Comparison of ENCODE assay signal across 8 mouse cellular contexts in the genomic region with DNA sequence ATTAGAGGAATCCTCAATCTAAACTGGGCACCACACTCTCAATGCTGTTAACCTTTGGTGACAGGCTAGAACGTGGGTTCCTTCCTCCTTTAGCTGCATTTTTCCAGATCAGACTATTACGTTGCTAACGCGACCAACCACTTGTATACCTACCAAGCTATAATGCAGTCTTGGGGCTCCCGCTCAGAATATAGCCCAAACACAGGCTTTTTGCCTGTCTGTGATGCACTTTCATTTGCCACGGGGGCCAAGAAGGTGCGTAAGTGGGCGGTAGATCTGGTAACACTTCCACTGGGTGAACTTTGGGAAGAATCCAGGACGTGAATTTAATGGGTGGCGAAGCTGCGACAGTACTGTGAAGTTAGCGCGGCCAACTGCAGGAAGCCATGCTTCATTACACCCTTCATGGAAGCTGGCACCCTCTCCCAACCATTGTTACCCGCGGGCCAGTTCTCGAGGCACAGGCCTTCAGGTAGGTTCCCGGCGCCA. TPM values are rescaled to one million over a fixed set of nuclear protein-coding genes. Genes with fewer than 3 reads are reported as not detected.
DNase-seq lines count a peak whose midpoint lies in the region; ATAC-seq and TF ChIP-seq lines count a peak whose summit lies in the region.

No protein-coding gene starts in this region.

- peak; percentile 59 for DNase-seq in spleen, adult 12 weeks (ENCODE audit: low spot score)
- no peak for DNase-seq in spleen, adult 18-20 months
- peak; percentile 50 for DNase-seq in c-Kit-negative CD71-positive TER-119-positive erythroid progenitor cells, embryonic 14.5 days (ENCODE audit: low read depth, low spot score)
- DNase-seq in hindbrain, postnatal 0 days (ENCODE audit: low spot score) = peak; percentile 79
- peak; percentile 59 to 69 for DNase-seq in left cerebral cortex, postnatal 25 days (ENCODE audit: low spot score in 2 of 2)

- no peaks in the 10 kb centered on the region for H3K4me1 ChIP-seq in hindbrain, postnatal 0 days (ENCODE audit: insufficient read depth, low read length)
- H3K4me1 ChIP-seq in small intestine, adult 2 months (ENCODE audit: control insufficient read depth, insufficient read depth, insufficient read length, low read length) = peaks cover 5% of the 10 kb centered on the region

- H3K9me3 ChIP-seq in hindbrain, postnatal 0 days (ENCODE audit: low read length) = no peaks in the 10 kb centered on the region

- 0 out of 2 replicates have a peak, but pooled peaks cover 5% of the 10 kb centered on the region for H3K36me3 ChIP-seq in hindbrain, postnatal 0 days (ENCODE audit: insufficient read depth, low read length)
- peaks cover 7% of the 10 kb centered on the region for H3K36me3 ChIP-seq in small intestine, adult 2 months (ENCODE audit: control insufficient read depth, insufficient read depth, low read length)

- peak overlapping the region; percentile 86 for H3K9ac ChIP-seq in hindbrain, postnatal 0 days (replicated peaks; ENCODE audit: low read length)

- H3K4me2 ChIP-seq in hindbrain, postnatal 0 days (ENCODE audit: low read depth, low read length) = peak overlapping the region; percentile 80

- peak; percentile 56 for ATAC-seq in frontal cortex, adult (ENCODE audit: low TSS enrichment)
- ATAC-seq in hindbrain, postnatal 0 days = peak; percentile 71
- peak; percentile 45 for ATAC-seq in megakaryocyte progenitor cell, adult 5-6 weeks (replicated peaks; ENCODE audit: poor library complexity)

- TF ChIP-seq POLR2A in small intestine, adult 2 months (IDR thresholded peaks at IDR 0.05; ENCODE audit: low read depth, low read length) = no peak

- no peaks in the 10 kb centered on the region for H3K27me3 ChIP-seq in hindbrain, postnatal 0 days (ENCODE audit: insufficient read depth, low read length)
- no peaks in the 10 kb centered on the region for H3K27me3 ChIP-seq in small intestine, adult 2 months (ENCODE audit: control insufficient read depth, insufficient read depth, low read length)

- peak; percentile 37; the same call in 1 of the 2 replicates for TF ChIP-seq CTCF in hindbrain, postnatal 0 days (IDR thresholded peaks at IDR 0.05; ENCODE audit: low read depth)
- no peak for TF ChIP-seq CTCF in small intestine, adult 2 months (IDR thresholded peaks at IDR 0.05; ENCODE audit: extremely low read depth, insufficient read length, insufficient replicate concordance, low read depth, low read length)

- intact Hi-C loops in left cerebral cortex, postnatal 25 days (cut with DNase I) = loop anchor here (1.0 to 2.0 kb wide), 2 partner anchors 8 to 37 kb away; no protein-coding TSS in a partner anchor

- peak overlapping the region; percentile 79 for H3K4me3 ChIP-seq in hindbrain, postnatal 0 days (ENCODE audit: low read length)
- H3K4me3 ChIP-seq in small intestine, adult 2 months (ENCODE audit: low read depth, low read length) = peak overlapping the region; percentile 84

- H3K27ac ChIP-seq in hindbrain, postnatal 0 days = peak overlapping the region; percentile 98
- peak overlapping the region; percentile 94 for H3K27ac ChIP-seq in small intestine, adult 2 months (ENCODE audit: insufficient read depth, low read depth, low read length)

- under 1% methylated on average over 18 of the region's 18 CpGs for WGBS in hindbrain, postnatal 0 days
- WGBS in small intestine, adult 2 months = 1% methylated on average over 18 of the region's 18 CpGs

RNA-seq across cellular contexts. Expression of a gene that starts 8.8 kb away (rescaled TPM):
- total RNA-seq in hindbrain, postnatal 0 days (2014; rRNA removed) = 20.1 and 25.6 TPM in 2 replicates
- 30.0 and 34.6 TPM in 2 replicates for polyA plus RNA-seq in hindbrain, postnatal 0 days (2015; fragmentation: Nextera tagmentation; extraction: Ambion mirVana)
- 10 to 100 TPM; 47.2 to 51.5 TPM for total RNA-seq in left cerebral cortex, postnatal 25 days (2021)
- total RNA-seq in megakaryocyte progenitor cell, adult 5-6 weeks (2015) = 62.3 and 96.1 TPM in 2 replicates
- 41.4 and 57.9 TPM in 2 replicates for total RNA-seq in megakaryocyte progenitor cell, adult 5-6 weeks (2017)
- 10.1 and 22.4 TPM in 2 replicates for polyA plus RNA-seq in small intestine, adult 2 months (2012; rRNA removed)

RNA-seq across cellular contexts. Expression of a gene that starts 15.0 kb away (rescaled TPM):
- total RNA-seq in hindbrain, postnatal 0 days (2014; rRNA removed) = 14.1 and 22.7 TPM in 2 replicates
- polyA plus RNA-seq in hindbrain, postnatal 0 days (2015; fragmentation: Nextera tagmentation; extraction: Ambion mirVana) = 4.4 and 5.0 TPM in 2 replicates
- total RNA-seq in left cerebral cortex, postnatal 25 days (2021) = 1 to 10 TPM; 7.5 to 8.3 TPM
- total RNA-seq in megakaryocyte progenitor cell, adult 5-6 weeks (2015) = not detected in 2 replicates
- total RNA-seq in megakaryocyte progenitor cell, adult 5-6 weeks (2017) = 0.14 TPM in 1 of 2 replicates, not detected in the other
- polyA plus RNA-seq in small intestine, adult 2 months (2012; rRNA removed) = 0.23 and 0.63 TPM in 2 replicates

RNA-seq across cellular contexts. Expression of a gene that starts 26.3 kb away (rescaled TPM):
- 2.3 and 3.7 TPM in 2 replicates for total RNA-seq in hindbrain, postnatal 0 days (2014; rRNA removed)
- 9.0 and 9.9 TPM in 2 replicates for polyA plus RNA-seq in hindbrain, postnatal 0 days (2015; fragmentation: Nextera tagmentation; extraction: Ambion mirVana)
- 1 to 10 TPM; 1.7 to 2.8 TPM for total RNA-seq in left cerebral cortex, postnatal 25 days (2021)
- not detected in 2 replicates for total RNA-seq in megakaryocyte progenitor cell, adult 5-6 weeks (2015)
- not detected in 2 replicates for total RNA-seq in megakaryocyte progenitor cell, adult 5-6 weeks (2017)
- 0.52 and 0.70 TPM in 2 replicates for polyA plus RNA-seq in small intestine, adult 2 months (2012; rRNA removed)

Comparison
In these comparisons a context has a peak if more than half of its experiments do, and no peak if none do; other contexts are left out.
1. DNase-seq: peak in spleen, adult 12 weeks (single experiment), c-Kit-negative CD71-positive TER-119-positive erythroid progenitor cells, embryonic 14.5 days (single experiment), hindbrain, postnatal 0 days (single experiment) and left cerebral cortex, postnatal 25 days (2 of 2); none in spleen, adult 18-20 months (0 of 2).
2. RNA of a gene that starts 15.0 kb away (total RNA-seq): 14.1 to 22.7 TPM in hindbrain, postnatal 0 days and 7.5 to 8.3 TPM in left cerebral cortex, postnatal 25 days; 0.14 TPM in megakaryocyte progenitor cell, adult 5-6 weeks; every median in the first group is over 4 times any median in the second.
3. Peak in every context shown above with its lines, with median percentiles within 50 percentile points of each other: ATAC-seq.